Mouse (Mus musculus) C2C12 (cell line): ENCODE measurements around the gene Jmjd7. TPM values are rescaled to one million over a fixed set of nuclear protein-coding genes. Genes with fewer than 3 reads are reported as not detected.

Source experiments
- H3K27me3 ChIP-seq: one replicate; pipeline ENCODE4 v1.6.1; 2011; ENCODE audit not compliant: control insufficient read depth, insufficient read depth, insufficient read length
- H3K36me3 ChIP-seq: one replicate; pipeline ENCODE4 v1.6.1; 2011; ENCODE audit not compliant: control insufficient read depth, insufficient read depth
- H3K4me3 ChIP-seq: one replicate; pipeline ENCODE4 v1.5.1; 2011; ENCODE audit warnings: mild to moderate bottlenecking, control low read depth; ENCODE audit not compliant: poor library complexity, insufficient read depth, severe bottlenecking
- H3K79me2 ChIP-seq: one replicate; pipeline ENCODE4 v1.6.1; 2011; ENCODE audit not compliant: control insufficient read depth, insufficient read depth
- H3K79me3 ChIP-seq: one replicate; pipeline ENCODE4 v1.6.1; 2011; ENCODE audit warnings: low read depth, control low read depth
- H3ac ChIP-seq: one replicate; pipeline ENCODE3; 2011; ENCODE audit warnings: low read depth; ENCODE audit not compliant: control insufficient read depth, insufficient read length
- CEBPB ChIP-seq: IDR thresholded peaks from one replicate; pipeline ENCODE4 v1.6.1; 2011; ENCODE audit warnings: low read depth, mild to moderate bottlenecking, control low read depth, moderate library complexity
- CTCF ChIP-seq: IDR thresholded peaks from one replicate; pipeline ENCODE4 v1.5.1; 2011; ENCODE audit not compliant: control insufficient read depth, insufficient read depth, insufficient read length
- FOSL1 ChIP-seq: IDR thresholded peaks from one replicate; pipeline ENCODE4 v1.8.0; 2011; ENCODE audit warnings: mild to moderate bottlenecking, low read length; ENCODE audit not compliant: poor library complexity, insufficient read depth, severe bottlenecking
- MAX ChIP-seq: IDR thresholded peaks from one replicate; pipeline ENCODE4 v1.6.1; 2011; ENCODE audit warnings: mild to moderate bottlenecking, control low read depth
- MYOD1 ChIP-seq: IDR thresholded peaks from one replicate; pipeline ENCODE4 v1.6.1; 2011; ENCODE audit warnings: low read depth; ENCODE audit not compliant: control insufficient read depth, insufficient read length
- MYOG ChIP-seq: IDR thresholded peaks from one replicate; pipeline ENCODE4 v1.6.1; 2011; ENCODE audit not compliant: control insufficient read depth, insufficient read length; ENCODE audit errors: extremely low read depth
- USF1 ChIP-seq: IDR thresholded peaks from one replicate; pipeline ENCODE4 v1.6.1; 2011; ENCODE audit warnings: low read depth, mild to moderate bottlenecking, control low read depth, moderate library complexity
- polyA plus RNA-seq: library from polyadenylated mRNA; unstranded; fragments of >200 nt; fragmentation: generic; extraction: Trizol; gene quantifications from one replicate; pipeline ENCODE4 v1.2.1, GENCODE M21; 2012; ENCODE audit warnings: missing spikeins

Gene Jmjd7
- polyA plus RNA-seq, 1 experiment, result 8.1 TPM

- TF ChIP-seq MAX, result no peak
- TF ChIP-seq FOSL1, result no peak
- no peak for TF ChIP-seq CEBPB
- TF ChIP-seq CTCF, result no peak
- no peak for TF ChIP-seq USF1
- TF ChIP-seq MYOD1, result no peak
- TF ChIP-seq MYOG, result no peak
- no peaks in the 10 kb centered on the region for H3K36me3 ChIP-seq
- no peaks in the 10 kb centered on the region for H3K79me2 ChIP-seq
- H3K4me3 ChIP-seq, result no peak overlapping the region
- H3ac ChIP-seq, result no peak overlapping the region
- H3K27me3 ChIP-seq, result peaks cover 18% of the 10 kb centered on the region
- no peaks in the 10 kb centered on the region for H3K79me3 ChIP-seq
Measured at GRCm38 (mm10) chr2:120046486-120047310, 19.4 kb downstream of the Jmjd7 start.

- peaks cover 18% of the 10 kb centered on the region for H3K27me3 ChIP-seq
- no peak for TF ChIP-seq FOSL1
- no peaks in the 10 kb centered on the region for H3K79me3 ChIP-seq
- H3ac ChIP-seq, result no peak overlapping the region
- no peak overlapping the region for H3K4me3 ChIP-seq
- no peaks in the 10 kb centered on the region for H3K36me3 ChIP-seq
- no peaks in the 10 kb centered on the region for H3K79me2 ChIP-seq
Measured at GRCm38 (mm10) chr2:120048173-120048572, 20.9 kb downstream of the Jmjd7 start.

DNA sequence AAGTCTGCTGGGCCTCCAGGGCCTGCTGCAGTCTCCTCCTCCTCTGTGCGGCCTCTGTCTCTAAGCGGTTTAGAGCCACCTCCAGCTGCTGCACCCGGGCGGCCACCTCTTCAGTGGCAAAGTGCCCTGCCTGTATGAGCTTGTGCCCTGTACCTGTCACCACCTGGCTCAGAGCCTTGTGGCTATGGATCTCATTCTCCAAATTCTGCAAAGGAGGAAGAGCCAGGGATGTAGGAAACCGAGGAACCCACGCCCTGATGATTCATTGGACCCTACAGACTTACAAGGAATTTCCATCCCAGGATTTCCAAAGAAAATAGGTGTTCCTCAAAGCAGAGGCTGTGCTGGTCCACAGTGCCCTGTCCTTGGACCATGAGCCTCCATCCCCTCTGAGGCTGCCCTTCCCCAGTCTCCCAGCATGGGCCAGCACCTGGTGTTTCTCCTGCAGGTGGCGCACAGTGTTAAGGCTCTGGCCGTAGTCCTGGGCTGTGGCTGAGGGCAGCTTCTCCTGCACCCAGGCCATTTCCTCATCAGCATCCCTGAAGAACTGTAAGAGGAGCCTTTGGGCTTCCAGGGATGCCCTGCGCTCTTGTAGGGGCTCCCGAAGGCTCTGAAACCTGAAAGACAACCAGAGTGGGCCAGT lies 22.5 kb downstream of the Jmjd7 start:
- H3K79me3 ChIP-seq, result no peaks in the 10 kb centered on the region
- no peaks in the 10 kb centered on the region for H3K79me2 ChIP-seq
- no peak overlapping the region for H3ac ChIP-seq
- no peaks in the 10 kb centered on the region for H3K36me3 ChIP-seq
- no peak for TF ChIP-seq MYOG
- peak; percentile 77 for TF ChIP-seq CTCF
- no peak overlapping the region for H3K4me3 ChIP-seq
- peaks cover 18% of the 10 kb centered on the region for H3K27me3 ChIP-seq

GRCm38 (mm10) chr2:120051405-120051804 lies 24.1 kb downstream of the Jmjd7 start:
- H3K79me2 ChIP-seq, result no peaks in the 10 kb centered on the region
- H3ac ChIP-seq, result no peak overlapping the region
- no peaks in the 10 kb centered on the region for H3K36me3 ChIP-seq
- no peak overlapping the region for H3K4me3 ChIP-seq
- H3K27me3 ChIP-seq, result peaks cover 30% of the 10 kb centered on the region
- no peaks in the 10 kb centered on the region for H3K79me3 ChIP-seq
- TF ChIP-seq USF1 (no peak), MYOD1 (no peak), MYOG (no peak), FOSL1 (no peak)

GRCm38 (mm10) chr2:120054771-120055552 lies 27.7 kb downstream of the Jmjd7 start:
- Histone ChIP-seq H3K4me3 (no peak overlapping the region), H3K27me3 (peaks cover 53% of the 10 kb centered on the region), H3K79me2 (no peaks in the 10 kb centered on the region), H3ac (no peak overlapping the region), H3K79me3 (no peaks in the 10 kb centered on the region), H3K36me3 (no peaks in the 10 kb centered on the region)
- TF ChIP-seq USF1, result no peak
- TF ChIP-seq MYOG, result no peak
- TF ChIP-seq MYOD1, result no peak
- TF ChIP-seq FOSL1, result no peak
- no peak for TF ChIP-seq CTCF
- no peak for TF ChIP-seq CEBPB
- TF ChIP-seq MAX, result no peak
